Mouse (Mus musculus) thymus, postnatal 4 days (tissue): ENCODE results near the gene Lat.
"Not testable (repeated sequence)": the region's sequence is repeated elsewhere in the genome, so short reads cannot be mapped to it uniquely, and the experiment has no call there.

ENCODE experiments used
- DNase-seq: peaks from one replicate; pipeline ENCODE4 v3.0.0; 2021

Gene Lat

GRCm38 (mm10) chr7:126329907-126330645, 39.3 kb downstream of the Lat start:
- peak; percentile 42 for DNase-seq

- not testable (repeated sequence) for DNase-seq
Measured at GRCm38 (mm10) chr7:126328848-126329247, 40.5 kb downstream of the Lat start.

GRCm38 (mm10) chr7:126325576-126326273, 43.6 kb downstream of the Lat start:
- DNase-seq = not testable (repeated sequence)

GRCm38 (mm10) chr7:126324791-126325190, 44.6 kb downstream of the Lat start:
- DNase-seq = no peak

- DNase-seq = peak; percentile 93
Measured at GRCm38 (mm10) chr7:126323729-126324128, 45.6 kb downstream of the Lat start.

- no peak for DNase-seq
Measured at GRCm38 (mm10) chr7:126314273-126314672, 55.1 kb downstream of the Lat start.
